Mouse (Mus musculus): ENCODE results near the gene Tmem160. TPM values are rescaled to one million over a fixed set of nuclear protein-coding genes. Genes with fewer than 3 reads are reported as not detected.

The Tmem160 gene
- total RNA-seq, 2 experiments from 2014 or later = 85.0 to 86.8 TPM

- intact Hi-C loops (cut with DNase I) = no loop called here
- DNase-seq = no peak
These were observed 23.4 kb downstream of the Tmem160 start for GRCm38 (mm10) chr7:16475764-16476599.

GRCm38 (mm10) chr7:16476600-16476989 lies 24.0 kb downstream of the Tmem160 start:
- DNase-seq = peak in 1 of 2 experiments; percentile 38
- intact Hi-C loops (cut with DNase I) = no loop called here

GRCm38 (mm10) chr7:16477628-16478027 lies 25.0 kb downstream of the Tmem160 start, which contains the start of gene Npas1:
Gene Npas1, minus strand, starts transcription at chr7:16477728.
- intact Hi-C loops (cut with DNase I) = no loop called here

GRCm38 (mm10) chr7:16488816-16489215 lies 36.2 kb downstream of the Tmem160 start:
- no peak for DNase-seq
- intact Hi-C loops (cut with DNase I) = no loop called here

More at GRCm38 (mm10) chr7:16477628-16478027, 25.0 kb downstream of the Tmem160 start, which contains the start of gene Npas1:
- no peak for DNase-seq

GRCm38 (mm10) chr7:16489948-16490347 lies 37.4 kb downstream of the Tmem160 start:
- peak; percentile 40 to 49 for DNase-seq
- intact Hi-C loops (cut with DNase I) = no loop called here

- intact Hi-C loops (cut with DNase I) = loop anchor here (1.0 to 2.0 kb wide), 2 partner anchors 26 to 127 kb away; no protein-coding TSS in a partner anchor
- DNase-seq = peak; percentile 69 to 77
These were observed 39.2 kb downstream of the Tmem160 start for GRCm38 (mm10) chr7:16491759-16492158.

- no peak for DNase-seq
- intact Hi-C loops (cut with DNase I) = loop anchor here (2.0 kb wide), 1 partner anchor 127 kb away; no protein-coding TSS in a partner anchor
These were observed 39.6 kb downstream of the Tmem160 start for GRCm38 (mm10) chr7:16492211-16492610.

GRCm38 (mm10) chr7:16493361-16493760 lies 40.8 kb downstream of the Tmem160 start:
- DNase-seq = peak; percentile 49 to 64
- intact Hi-C loops (cut with DNase I) = loop anchor here (2.0 kb wide), 1 partner anchor 125 kb away; no protein-coding TSS in a partner anchor

- intact Hi-C loops (cut with DNase I) = no loop called here
- no peak for DNase-seq
These were observed 43.7 kb downstream of the Tmem160 start for GRCm38 (mm10) chr7:16496260-16496659.

- intact Hi-C loops (cut with DNase I) = loop anchor here (5.0 kb wide), 1 partner anchor 58 kb away; no protein-coding TSS in a partner anchor
- DNase-seq = no peak
These were observed 47.1 kb downstream of the Tmem160 start for GRCm38 (mm10) chr7:16499671-16500104.

- no peak for DNase-seq
- intact Hi-C loops (cut with DNase I) = loop anchor here (5.0 kb wide), 1 partner anchor 56 kb away; no protein-coding TSS in a partner anchor
These were observed 49.0 kb downstream of the Tmem160 start for GRCm38 (mm10) chr7:16501571-16501970.

- intact Hi-C loops (cut with DNase I) = loop anchor here (5.0 kb wide), 1 partner anchor 53 kb away; no protein-coding TSS in a partner anchor
- DNase-seq = peak; percentile 49 to 50
These were observed 52.1 kb downstream of the Tmem160 start for GRCm38 (mm10) chr7:16504573-16505225.

Other genes with a start within 250 kb of the Tmem160 start
- 10 to 100 TPM in 1 of 2 experiments, 1 to 10 TPM in 1; 8.7 to 11.1 TPM for gene Dhx34, start 230.7 kb upstream of the Tmem160 start, total RNA-seq (2021)
- 1 to 10 TPM in 1 of 2 experiments, under 1 TPM in 1; 0.93 to 1.1 TPM for gene C5ar2, start 208.6 kb upstream of the Tmem160 start, total RNA-seq (2021)
- gene C5ar1, start 193.2 kb upstream of the Tmem160 start, total RNA-seq (2021) = 1 to 10 TPM; 5.2 to 5.8 TPM
- gene Inafm1, start 179.2 kb upstream of the Tmem160 start, total RNA-seq (2021) = 10 to 100 TPM; 14.6 to 14.9 TPM
- 10 to 100 TPM; 32.1 to 39.4 TPM for gene Ccdc9, start 166.0 kb upstream of the Tmem160 start, total RNA-seq (2021)
- 1 to 10 TPM; 7.9 to 8.7 TPM for gene Bbc3, start 144.4 kb upstream of the Tmem160 start, total RNA-seq (2021)
- gene Sae1, start 65.0 kb upstream of the Tmem160 start, total RNA-seq (2021) = 10 to 100 TPM; 41.8 to 47.6 TPM
- gene Zc3h4, start 51.9 kb upstream of the Tmem160 start, total RNA-seq (2021) = 10 to 100 TPM; 29.5 to 30.1 TPM
- not detected for gene Npas1, start 24.9 kb downstream of the Tmem160 start, total RNA-seq (2021)
- 10 to 100 TPM; 42.8 to 44.1 TPM for gene Arhgap35, start 162.2 kb downstream of the Tmem160 start, total RNA-seq (2021)
- gene Ceacam15, start 222.9 kb downstream of the Tmem160 start, total RNA-seq (2021) = not detected

Data from heart, postnatal 14 days (tissue).